Mouse (Mus musculus) stomach, postnatal 0 days (tissue): ENCODE results near the gene Irf4.

Experiments used
- CTCF ChIP-seq: IDR thresholded peaks from 2 replicates; pipeline ENCODE4 v1.5.1; 2016; ENCODE audit warnings: antibody characterized with exemption, low read depth, mild to moderate bottlenecking, moderate library complexity
- EP300 ChIP-seq: optimal IDR thresholded peaks from 2 replicates; pipeline ENCODE3; 2016; ENCODE audit warnings: antibody characterized with exemption

- TF ChIP-seq CTCF (no peak), EP300 (no peak)
Measured at GRCm38 (mm10) chr13:30792741-30793140, 43.7 kb downstream of the Irf4 start.
